Mouse (Mus musculus): ENCODE measurements around the gene Zic4. TPM values are rescaled to one million over a fixed set of nuclear protein-coding genes. Genes with fewer than 3 reads are reported as not detected.

Zic4 gene
- total RNA-seq, 1 experiment = not detected

DNA sequence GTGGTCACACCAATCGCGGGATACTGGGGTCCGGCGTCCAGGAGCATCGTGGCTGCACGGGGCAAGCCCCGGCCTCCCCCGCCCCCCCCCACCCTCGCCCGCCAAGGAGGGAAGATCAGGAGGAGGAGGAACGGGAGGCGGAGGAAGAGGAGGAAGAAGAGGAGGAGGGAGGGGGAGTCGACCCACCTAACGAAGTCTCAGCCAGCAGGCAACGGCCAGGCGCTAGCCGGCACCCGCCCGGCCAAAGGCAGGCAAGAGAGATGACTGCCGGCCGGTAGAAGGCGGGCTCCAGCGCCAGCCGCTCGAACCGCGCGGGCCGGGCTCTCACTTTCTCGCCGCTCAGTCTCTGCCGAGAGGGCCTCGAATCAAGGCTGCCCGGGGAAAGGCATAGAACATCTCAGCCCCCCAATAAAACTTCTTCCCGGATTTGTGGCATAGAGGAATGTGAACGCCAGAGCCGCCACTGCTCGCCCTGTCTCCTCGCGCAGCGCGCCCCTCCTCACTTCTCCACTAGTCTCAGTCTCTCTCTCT, 2.8 kb downstream of the Zic4 start:
- Histone ChIP-seq H3K9me3 (ENCODE audit: control insufficient read depth, insufficient read depth, low read depth, low read length) (no peaks in the 10 kb centered on the region), H3K27ac (ENCODE audit: insufficient read depth, low read depth, low read length, poor library complexity, severe bottlenecking) (no peak overlapping the region), H3K36me3 (ENCODE audit: control insufficient read depth, insufficient read depth, low read length, poor library complexity, severe bottlenecking) (no peaks in the 10 kb centered on the region), H3K4me3 (ENCODE audit: insufficient read depth in 1 of 2, low read depth in 1 of 2, low read length in 2 of 2, poor library complexity in 1 of 2, severe bottlenecking in 1 of 2) (peak overlapping the region; percentile 26 to 32; a peak in 3 of 4 replicates), H3K4me1 (ENCODE audit: control insufficient read depth in 2 of 2, insufficient read depth in 2 of 2, low read length in 2 of 2, poor library complexity in 1 of 2) (peaks cover 0 to 3% of the 10 kb centered on the region in 2 experiments; a peak in 1 of 4 replicates), H3K9ac (ENCODE audit: insufficient read depth, low read depth, low read length, poor library complexity, severe bottlenecking) (no peak overlapping the region)
- in situ Hi-C loops (cut with MboI; ENCODE audit: low sequenced_read_pairs in 2 of 2, unreplicated experiment in 2 of 2) = loop anchor here (10.0 to 25.0 kb wide), 2 partner anchors 1453 to 1460 kb away; partner anchors contain the start of gene Rasgrf1 (in 2 of the 2)
- TF ChIP-seq HCFC1 (IDR thresholded peaks at IDR 0.05; ENCODE audit: borderline replicate concordance, insufficient read depth, low read length) (0 out of 2 replicates have a peak, but pooled peaks have one; percentile 9), ZNF384 (IDR thresholded peaks at IDR 0.05; ENCODE audit: low read depth, low read length) (no peak)
- no peak for DNase-seq (ENCODE audit: low read depth, low spot score)

DNA sequence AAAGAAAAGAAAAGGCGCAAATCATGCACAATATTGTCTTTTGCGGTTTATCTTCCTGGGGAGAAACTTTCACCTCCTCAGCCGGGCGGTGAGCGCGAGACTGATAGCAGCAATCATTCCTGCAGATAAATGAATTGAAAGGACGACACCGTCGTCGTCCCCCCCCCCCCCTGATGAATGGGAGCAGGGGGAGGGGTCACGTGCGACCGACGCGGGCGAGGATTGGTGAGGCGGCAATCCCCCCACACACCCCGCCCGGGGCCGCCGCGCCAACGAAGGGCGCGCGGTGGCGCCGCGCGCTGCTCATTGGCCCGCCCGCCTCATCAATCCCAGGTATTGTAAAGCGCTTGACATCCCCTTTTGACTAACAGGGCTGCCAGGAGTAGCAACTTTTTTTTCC, 3.5 kb downstream of the Zic4 start, which contains the start of gene Zic1:
TSS of gene Zic1 (minus strand) at position 147 of the 400 bp plus-strand sequence.
- H3K9me3 ChIP-seq (ENCODE audit: control insufficient read depth, insufficient read depth, low read depth, low read length) = no peaks in the 10 kb centered on the region
- H3K9ac ChIP-seq (ENCODE audit: insufficient read depth, low read depth, low read length, poor library complexity, severe bottlenecking) = no peak within 1 kb of the TSS; the same call in 1 of the 2 replicates
- H3K27ac ChIP-seq (ENCODE audit: insufficient read depth, low read depth, low read length, poor library complexity, severe bottlenecking) = no peak within 1 kb of the TSS
- no peaks in the 10 kb centered on the region for H3K36me3 ChIP-seq (ENCODE audit: control insufficient read depth, insufficient read depth, low read length, poor library complexity, severe bottlenecking)
- no peak for TF ChIP-seq CHD2 (IDR thresholded peaks at IDR 0.05; ENCODE audit: low read depth, low read length)
- no peak for TF ChIP-seq ZC3H11A (IDR thresholded peaks at IDR 0.05; ENCODE audit: borderline replicate concordance, low read depth, low read length)
- TF ChIP-seq HCFC1 (IDR thresholded peaks at IDR 0.05; ENCODE audit: borderline replicate concordance, insufficient read depth, low read length) = no peak
- TF ChIP-seq ZNF384 (IDR thresholded peaks at IDR 0.05; ENCODE audit: low read depth, low read length) = no peak
- TF ChIP-seq MAFK (IDR thresholded peaks at IDR 0.05; ENCODE audit: insufficient read depth, low read depth, low read length) = no peak
- DNase-seq (ENCODE audit: low read depth, low spot score) = no peak
- H3K4me3 ChIP-seq (ENCODE audit: insufficient read depth in 1 of 2, low read depth in 1 of 2, low read length in 2 of 2, poor library complexity in 1 of 2, severe bottlenecking in 1 of 2) = peak within 1 kb of the TSS; percentile 26 to 38; a peak in 3 of 4 replicates
- in situ Hi-C loops (cut with MboI; ENCODE audit: low sequenced_read_pairs in 2 of 2, unreplicated experiment in 2 of 2) = loop anchor here (10.0 to 25.0 kb wide), 2 partner anchors 1453 to 1461 kb away; partner anchors contain the start of gene Rasgrf1 (in 2 of the 2)
- H3K4me1 ChIP-seq (ENCODE audit: control insufficient read depth in 2 of 2, insufficient read depth in 2 of 2, low read length in 2 of 2, poor library complexity in 1 of 2) = peaks cover 0 to 3% of the 10 kb centered on the region in 2 experiments; a peak in 1 of 4 replicates

GRCm38 (mm10) chr9:91366226-91366998, 4.2 kb downstream of the Zic4 start:
- in situ Hi-C loops (cut with MboI; ENCODE audit: low sequenced_read_pairs in 2 of 2, unreplicated experiment in 2 of 2) = loop anchor here (10.0 to 25.0 kb wide), 2 partner anchors 1454 to 1462 kb away; partner anchors contain the start of gene Rasgrf1 (in 2 of the 2)
- no peak for DNase-seq (ENCODE audit: low read depth, low spot score)
- H3K27ac ChIP-seq (ENCODE audit: insufficient read depth, low read depth, low read length, poor library complexity, severe bottlenecking) = no peak overlapping the region

DNA sequence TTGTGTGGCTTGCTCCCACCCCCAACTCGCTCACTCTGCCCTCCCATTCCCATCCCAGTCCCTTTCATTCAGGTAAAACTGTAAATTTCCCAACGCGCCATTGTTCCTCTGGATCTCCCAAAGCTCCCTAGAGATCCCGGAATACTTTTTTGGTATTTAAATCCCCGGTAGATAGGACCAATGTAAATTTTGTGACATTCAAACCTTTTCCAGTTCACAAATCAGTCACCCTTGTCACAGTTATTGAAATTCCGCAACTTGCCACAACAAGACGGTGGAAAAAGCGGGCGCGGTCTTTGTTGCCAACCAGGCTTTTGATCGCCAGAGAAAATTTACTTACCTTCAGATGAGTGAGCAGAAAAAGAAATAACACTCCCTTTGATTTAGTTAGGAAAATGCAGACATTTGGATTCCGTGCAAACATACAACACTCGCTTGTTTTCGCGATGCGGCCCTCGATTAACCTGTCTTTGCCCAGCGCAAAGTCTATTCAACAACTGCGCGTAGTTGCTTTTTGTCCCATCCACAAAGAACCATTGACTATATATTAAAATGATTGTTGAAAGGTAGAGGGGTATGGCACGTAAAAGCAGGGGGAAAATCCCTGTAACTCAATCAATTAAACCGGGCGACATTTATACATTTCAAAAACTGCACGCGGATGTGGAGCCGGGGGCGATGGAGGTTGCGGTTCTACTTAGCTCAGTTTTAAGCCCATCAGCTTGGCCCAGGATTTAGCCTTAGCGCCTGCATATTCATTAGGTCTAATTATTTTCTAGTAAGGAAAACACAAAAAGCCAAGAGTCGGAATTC, 5.0 kb downstream of the Zic4 start:
- no peak for DNase-seq (ENCODE audit: low read depth, low spot score)
- in situ Hi-C loops (cut with MboI; ENCODE audit: low sequenced_read_pairs in 2 of 2, unreplicated experiment in 2 of 2) = loop anchor here (10.0 to 25.0 kb wide), 2 partner anchors 1455 to 1462 kb away; partner anchors contain the start of gene Rasgrf1 (in 2 of the 2)
- Histone ChIP-seq H3K4me3 (ENCODE audit: insufficient read depth in 1 of 2, low read depth in 1 of 2, low read length in 2 of 2, poor library complexity in 1 of 2, severe bottlenecking in 1 of 2) (no peak overlapping the region), H3K9me3 (ENCODE audit: control insufficient read depth, insufficient read depth, low read depth, low read length) (no peaks in the 10 kb centered on the region), H3K4me1 (ENCODE audit: control insufficient read depth in 2 of 2, insufficient read depth in 2 of 2, low read length in 2 of 2, poor library complexity in 1 of 2) (peaks cover 0 to 2% of the 10 kb centered on the region in 2 experiments; a peak in 1 of 4 replicates), H3K9ac (ENCODE audit: insufficient read depth, low read depth, low read length, poor library complexity, severe bottlenecking) (no peak overlapping the region), H3K27ac (ENCODE audit: insufficient read depth, low read depth, low read length, poor library complexity, severe bottlenecking) (no peak overlapping the region), H3K36me3 (ENCODE audit: control insufficient read depth, insufficient read depth, low read length, poor library complexity, severe bottlenecking) (no peaks in the 10 kb centered on the region)
- no peak for TF ChIP-seq HCFC1 (IDR thresholded peaks at IDR 0.05; ENCODE audit: borderline replicate concordance, insufficient read depth, low read length)
- no peak for TF ChIP-seq CHD2 (IDR thresholded peaks at IDR 0.05; ENCODE audit: low read depth, low read length)
- TF ChIP-seq ZC3H11A (IDR thresholded peaks at IDR 0.05; ENCODE audit: borderline replicate concordance, low read depth, low read length) = no peak
- no peak for TF ChIP-seq ZNF384 (IDR thresholded peaks at IDR 0.05; ENCODE audit: low read depth, low read length)
- TF ChIP-seq MAFK (IDR thresholded peaks at IDR 0.05; ENCODE audit: insufficient read depth, low read depth, low read length) = no peak

More at GRCm38 (mm10) chr9:91366226-91366998, 4.2 kb downstream of the Zic4 start:
- TF ChIP-seq ZC3H11A (IDR thresholded peaks at IDR 0.05; ENCODE audit: borderline replicate concordance, low read depth, low read length) (no peak), ZNF384 (IDR thresholded peaks at IDR 0.05; ENCODE audit: low read depth, low read length) (no peak), CHD2 (IDR thresholded peaks at IDR 0.05; ENCODE audit: low read depth, low read length) (no peak), MAFK (IDR thresholded peaks at IDR 0.05; ENCODE audit: insufficient read depth, low read depth, low read length) (no peak), HCFC1 (IDR thresholded peaks at IDR 0.05; ENCODE audit: borderline replicate concordance, insufficient read depth, low read length) (no peak)
- Histone ChIP-seq H3K9ac (ENCODE audit: insufficient read depth, low read depth, low read length, poor library complexity, severe bottlenecking) (no peak overlapping the region), H3K4me3 (ENCODE audit: insufficient read depth in 1 of 2, low read depth in 1 of 2, low read length in 2 of 2, poor library complexity in 1 of 2, severe bottlenecking in 1 of 2) (no peak overlapping the region), H3K9me3 (ENCODE audit: control insufficient read depth, insufficient read depth, low read depth, low read length) (no peaks in the 10 kb centered on the region), H3K36me3 (ENCODE audit: control insufficient read depth, insufficient read depth, low read length, poor library complexity, severe bottlenecking) (no peaks in the 10 kb centered on the region), H3K4me1 (ENCODE audit: control insufficient read depth in 2 of 2, insufficient read depth in 2 of 2, low read length in 2 of 2, poor library complexity in 1 of 2) (peaks cover 0 to 3% of the 10 kb centered on the region in 2 experiments; a peak in 1 of 4 replicates)
